Mouse (Mus musculus) lung, adult 2 months (tissue): Measurements from ENCODE around the gene Cdkal1.

Experiments
- CTCF ChIP-seq: fragments of 200-500 bp; IDR thresholded peaks from 2 replicates; pipeline ENCODE4 v1.5.1; 2011; ENCODE audit warnings: mild to moderate bottlenecking, low read length, control low read depth; ENCODE audit not compliant: insufficient read depth
- POLR2A ChIP-seq: fragments of 200-500 bp; IDR thresholded peaks from 2 replicates; pipeline ENCODE4 v1.6.1; 2011; ENCODE audit warnings: low read depth, mild to moderate bottlenecking, control low read depth, low read length, borderline replicate concordance; ENCODE audit errors: extremely low read depth

- TF ChIP-seq CTCF (no peak), POLR2A (no peak)
Observed at GRCm38 (mm10) chr13:29361842-29362241, 493.6 kb downstream of the Cdkal1 start.
